22 mouse cellular contexts compared by ENCODE assay signal in the genomic region with DNA sequence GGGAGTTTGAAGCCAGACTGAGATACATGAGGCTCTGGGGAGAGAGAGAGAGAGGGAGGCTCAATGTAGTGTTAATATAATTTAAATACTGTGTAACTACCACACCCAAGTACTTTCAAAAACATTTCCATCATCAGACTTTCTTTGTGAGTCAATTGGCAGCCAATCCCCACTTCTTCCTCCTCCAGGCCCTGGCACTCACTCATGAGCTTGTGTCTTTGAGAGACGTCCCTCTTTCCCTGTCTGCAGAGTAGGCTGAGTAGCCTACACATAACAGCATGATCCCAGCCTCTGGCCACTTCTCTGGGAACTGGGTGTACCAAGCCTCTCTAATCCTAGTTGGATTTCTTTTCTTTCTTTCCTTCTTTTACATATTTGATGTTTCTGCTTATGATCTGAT. TPM values are rescaled to one million over a fixed set of nuclear protein-coding genes. Genes with fewer than 3 reads are reported as not detected.
"Had no signal": no experiment of that assay in that cellular context is flagged by ENCODE, and none has a peak within 500 bp of the region (broad histone marks: within the 10 kb centered on the region; RNA-seq: fewer than 3 reads in every experiment).

No protein-coding gene starts in this region.

- ATAC-seq: hindbrain, postnatal 0 days; intestine, embryonic 16.5 days; liver, embryonic 12.5 days had no signal

- DNase-seq: gastrocnemius, postnatal 14 days; gastrocnemius, postnatal 36 days; heart, adult 11 months; heart, adult 2 months; heart, postnatal 14 days; heart, postnatal 36 days; kidney, adult 11 months; kidney, adult 2 months; kidney, adult 9 months; kidney, postnatal 14 days; kidney, postnatal 36 days; layer of hippocampus, postnatal 36 days had no signal

RNA-seq across cellular contexts. Expression of gene Ocm, which starts 44.8 kb away (rescaled TPM):
- total RNA-seq: gastrocnemius, adult 18-20 months; gastrocnemius, adult 8-10 months; gastrocnemius, postnatal 14 days; gastrocnemius, postnatal 36 days; heart, adult 2 months; heart, postnatal 14 days; heart, postnatal 36 days; hematopoietic stem cell, adult 5-6 weeks; hindbrain, postnatal 0 days; layer of hippocampus, adult 18-20 months; layer of hippocampus, adult 8-10 months; layer of hippocampus, postnatal 14 days; layer of hippocampus, postnatal 36 days; liver, adult 2 months had no signal
